Mouse (Mus musculus) embryonic fibroblast, embryonic 13.5 days (primary cell): ENCODE data around the gene Smyd3.

ENCODE experiments used
- CTCF ChIP-seq: IDR thresholded peaks from 2 replicates; pipeline ENCODE4 v1.5.1; 2011; ENCODE audit warnings: mild to moderate bottlenecking, control low read depth, low read length, moderate library complexity, borderline replicate concordance; ENCODE audit not compliant: insufficient read depth
- POLR2A ChIP-seq: IDR thresholded peaks from 2 replicates; pipeline ENCODE4 v1.6.1; 2011; ENCODE audit warnings: low read depth, mild to moderate bottlenecking, control low read depth, low read length, moderate library complexity

- TF ChIP-seq CTCF, result no peak
- no peak for TF ChIP-seq POLR2A
Observed at GRCm38 (mm10) chr1:179211313-179211712, 306.5 kb downstream of the Smyd3 start.
